Mouse (Mus musculus) lung, embryonic 14.5 days (tissue): Measurements from ENCODE around the gene Nop2. TPM values are rescaled to one million over a fixed set of nuclear protein-coding genes. Genes with fewer than 3 reads are reported as not detected.

Experiments used
- ATAC-seq: fragments of 200-750 bp; cut with Nextera tagmentation; 2 replicates; pipeline ENCODE4 v1.8.0; 2017; ENCODE audit warnings: mild to moderate bottlenecking, moderate TSS enrichment, moderate library complexity; ENCODE audit not compliant: insufficient read depth
- DNase-seq: peaks from one replicate; pipeline ENCODE4 v3.0.0-alpha.2; 2015
- H3K27ac ChIP-seq: fragments of 300-500 bp; sonication (generic); 2 replicates; pipeline ENCODE4 v1.5.1; 2014; ENCODE audit warnings: low read depth, mild to moderate bottlenecking, moderate library complexity
- H3K27me3 ChIP-seq: fragments of 300-500 bp; sonication (generic); 2 replicates; pipeline ENCODE4 v1.6.1; 2014; ENCODE audit warnings: low read length, control low read depth; ENCODE audit not compliant: insufficient read depth
- H3K36me3 ChIP-seq: fragments of 300-500 bp; sonication (generic); 2 replicates; pipeline ENCODE4 v1.6.1; 2014; ENCODE audit warnings: control low read depth; ENCODE audit not compliant: insufficient read depth
- H3K4me1 ChIP-seq: fragments of 300-500 bp; sonication (generic); 2 replicates; pipeline ENCODE4 v1.6.1; 2014; ENCODE audit warnings: antibody characterized with exemption, control low read depth; ENCODE audit not compliant: insufficient read depth
- H3K4me2 ChIP-seq: fragments of 300-500 bp; sonication (generic); 2 replicates; pipeline ENCODE4 v1.6.1; 2014; ENCODE audit warnings: mild to moderate bottlenecking
- H3K4me3 ChIP-seq: fragments of 300-500 bp; sonication (generic); 2 replicates; pipeline ENCODE4 v1.5.1; 2014; ENCODE audit warnings: low read depth, low read length
- H3K9ac ChIP-seq: fragments of 300-500 bp; sonication (generic); 2 replicates; pipeline ENCODE4 v1.6.1; 2014
- H3K9me3 ChIP-seq: fragments of 300-500 bp; sonication (generic); 2 replicates; pipeline ENCODE4 v1.6.1; 2016; ENCODE audit warnings: low read depth, low read length, control low read depth
- CTCF ChIP-seq: IDR thresholded peaks from 2 replicates; pipeline ENCODE4 v1.5.1; 2016; ENCODE audit warnings: antibody characterized with exemption, low read depth
- WGBS: fragments of 180-500 bp; shearing (Covaris S2); extraction: QIAGEN DNeasy Blood & Tissue Kit; methylation state at CpG from one replicate; pipeline ENCODE4 v1.1.7; 2014; 5-methylcytosine and 5-hydroxymethylcytosine counted together
- polyA plus RNA-seq: library from polyadenylated mRNA; unstranded; fragments of >200 nt; fragmentation: Nextera tagmentation; extraction: Ambion mirVana; gene quantifications from 2 replicates; pipeline ENCODE4 v1.2.1, GENCODE M21; 2014

Gene Nop2
- polyA plus RNA-seq, 1 experiment from 2014 or later, result 70.6 TPM

DNA sequence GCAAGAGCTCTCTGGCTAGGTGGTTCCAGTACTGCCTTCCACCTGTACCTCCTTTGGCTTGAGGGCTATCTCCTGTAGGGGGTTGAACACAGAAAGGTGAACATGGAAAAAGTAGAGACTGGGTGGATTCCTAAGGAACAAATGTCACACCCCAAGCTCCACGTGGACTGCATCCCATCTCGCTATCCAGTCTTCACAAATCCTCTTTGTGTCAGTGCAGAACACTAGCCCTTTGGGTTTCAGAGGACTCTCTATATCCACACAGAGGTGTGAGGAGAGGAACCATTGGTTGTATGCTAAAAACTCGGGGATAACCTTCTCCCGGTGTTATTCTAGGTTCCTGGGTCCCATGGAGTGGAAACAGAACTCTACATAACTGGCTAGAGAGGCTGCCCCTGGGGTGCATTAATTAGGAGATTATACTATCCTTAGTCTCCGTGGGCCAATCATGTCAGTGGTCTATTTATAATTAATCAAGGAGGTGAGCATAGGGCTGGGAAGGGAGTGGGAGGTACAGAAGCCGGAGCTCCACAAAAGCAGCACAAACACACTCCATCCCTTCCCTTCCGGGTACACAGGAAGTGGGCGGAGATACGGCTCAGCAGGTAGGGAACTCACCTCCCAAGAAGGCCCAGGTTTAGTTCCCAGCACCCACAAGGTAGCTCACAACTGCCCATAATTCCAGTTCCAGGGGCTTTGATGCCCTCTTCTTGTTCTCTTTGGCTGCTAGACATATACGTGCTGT lies 41.2 kb upstream of the Nop2 start:
- Histone ChIP-seq H3K9me3 (no peaks in the 10 kb centered on the region), H3K4me2 (peak overlapping the region; percentile 58), H3K36me3 (no peaks in the 10 kb centered on the region), H3K4me1 (peaks cover 17% of the 10 kb centered on the region), H3K27me3 (no peaks in the 10 kb centered on the region), H3K9ac (no peak overlapping the region), H3K4me3 (no peak overlapping the region), H3K27ac (peak overlapping the region; percentile 96)
- ATAC-seq (no peak), DNase-seq (no peak)
- 49% methylated on average over 10 of the region's 10 CpGs for WGBS
- TF ChIP-seq CTCF, result no peak

DNA sequence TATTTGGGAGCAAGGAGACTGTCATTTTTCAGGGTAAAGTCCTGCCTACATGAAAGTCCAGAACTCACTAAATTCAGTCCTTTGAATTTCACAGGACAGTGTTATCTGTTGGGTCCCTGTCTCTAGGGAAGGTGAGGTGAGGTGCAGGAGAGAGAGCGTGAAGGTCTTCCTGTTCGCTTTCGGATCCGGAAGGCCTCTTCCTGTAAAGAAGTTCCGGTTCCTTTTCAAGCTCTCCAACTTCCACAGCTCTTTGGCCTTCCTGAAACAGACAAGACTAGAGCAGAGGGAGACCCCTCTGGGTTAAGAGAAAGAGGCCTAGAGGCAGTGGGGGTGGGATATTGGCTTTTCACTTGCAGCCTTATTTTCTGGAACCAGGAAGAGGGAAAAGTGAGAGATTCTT lies 39.3 kb upstream of the Nop2 start:
- Histone ChIP-seq H3K4me1 (peaks cover 19% of the 10 kb centered on the region), H3K27ac (peak overlapping the region; percentile 33; the same call in 1 of the 2 replicates), H3K4me3 (no peak overlapping the region), H3K27me3 (no peaks in the 10 kb centered on the region), H3K9me3 (no peaks in the 10 kb centered on the region), H3K36me3 (no peaks in the 10 kb centered on the region), H3K9ac (no peak overlapping the region), H3K4me2 (no peak overlapping the region)
- 78% methylated on average over 5 of the region's 5 CpGs for WGBS
- no peak for ATAC-seq
- DNase-seq, result no peak
- no peak for TF ChIP-seq CTCF

DNA sequence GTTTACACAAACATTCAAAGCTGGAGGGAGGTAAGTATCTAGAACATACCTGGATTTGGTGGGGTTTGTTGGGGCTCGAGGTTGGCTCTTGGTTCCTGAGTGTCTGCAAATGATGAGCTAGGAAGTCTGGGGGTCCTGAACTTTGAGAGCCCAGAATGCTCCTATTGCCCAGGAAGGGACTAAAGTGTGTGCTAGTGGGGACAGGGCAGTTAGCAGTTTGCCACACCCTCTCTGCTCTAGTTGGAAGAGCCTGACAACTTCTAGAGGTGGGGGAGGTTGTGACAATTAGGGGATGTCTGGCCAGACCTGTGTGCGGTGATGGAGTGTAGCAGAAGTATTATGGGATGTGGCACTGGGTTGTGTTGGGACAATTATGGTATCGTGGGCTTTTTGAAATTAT lies 36.9 kb upstream of the Nop2 start:
- peak; percentile 22 for DNase-seq
- Histone ChIP-seq H3K36me3 (peaks cover 23% of the 10 kb centered on the region), H3K9me3 (no peaks in the 10 kb centered on the region), H3K9ac (no peak overlapping the region), H3K4me1 (peaks cover 35% of the 10 kb centered on the region), H3K27me3 (no peaks in the 10 kb centered on the region), H3K27ac (peak overlapping the region; percentile 96; the same call in 1 of the 2 replicates), H3K4me2 (no peak overlapping the region), H3K4me3 (no peak overlapping the region)
- WGBS, result 33% methylated on average over 3 of the region's 3 CpGs
- TF ChIP-seq CTCF, result no peak
- no peak for ATAC-seq

- Histone ChIP-seq H3K4me2 (peak within 1 kb of the TSS; percentile 96), H3K36me3 (peaks cover 31% of the 10 kb centered on the region), H3K27ac (peak within 1 kb of the TSS; percentile 96), H3K4me3 (peak within 1 kb of the TSS; percentile 93), H3K9me3 (no peaks in the 10 kb centered on the region), H3K27me3 (no peaks in the 10 kb centered on the region), H3K9ac (peak within 1 kb of the TSS; percentile 86), H3K4me1 (peaks cover 31% of the 10 kb centered on the region)
- TF ChIP-seq CTCF, result no peak
- DNase-seq, result peak; percentile 93
- peak; percentile 71 for ATAC-seq
- 2% methylated on average over 44 of the region's 45 CpGs for WGBS
Observed at GRCm38 (mm10) chr6:125095391-125096278, 36.1 kb upstream of the Nop2 start, which contains the start of gene Chd4. TSS of gene Chd4 (plus strand) at chr6:125095981.

- no peak for TF ChIP-seq CTCF
- Histone ChIP-seq H3K4me1 (peaks cover 29% of the 10 kb centered on the region), H3K4me3 (peak overlapping the region; percentile 93), H3K27me3 (no peaks in the 10 kb centered on the region), H3K9ac (peak overlapping the region; percentile 86), H3K9me3 (no peaks in the 10 kb centered on the region), H3K27ac (peak overlapping the region; percentile 96), H3K4me2 (peak overlapping the region; percentile 96), H3K36me3 (peaks cover 37% of the 10 kb centered on the region)
- ATAC-seq (peak; percentile 45), DNase-seq (no peak)
- WGBS, result 1% methylated on average over 18 of the region's 32 CpGs
Observed at GRCm38 (mm10) chr6:125096279-125096596, 35.5 kb upstream of the Nop2 start.

DNA sequence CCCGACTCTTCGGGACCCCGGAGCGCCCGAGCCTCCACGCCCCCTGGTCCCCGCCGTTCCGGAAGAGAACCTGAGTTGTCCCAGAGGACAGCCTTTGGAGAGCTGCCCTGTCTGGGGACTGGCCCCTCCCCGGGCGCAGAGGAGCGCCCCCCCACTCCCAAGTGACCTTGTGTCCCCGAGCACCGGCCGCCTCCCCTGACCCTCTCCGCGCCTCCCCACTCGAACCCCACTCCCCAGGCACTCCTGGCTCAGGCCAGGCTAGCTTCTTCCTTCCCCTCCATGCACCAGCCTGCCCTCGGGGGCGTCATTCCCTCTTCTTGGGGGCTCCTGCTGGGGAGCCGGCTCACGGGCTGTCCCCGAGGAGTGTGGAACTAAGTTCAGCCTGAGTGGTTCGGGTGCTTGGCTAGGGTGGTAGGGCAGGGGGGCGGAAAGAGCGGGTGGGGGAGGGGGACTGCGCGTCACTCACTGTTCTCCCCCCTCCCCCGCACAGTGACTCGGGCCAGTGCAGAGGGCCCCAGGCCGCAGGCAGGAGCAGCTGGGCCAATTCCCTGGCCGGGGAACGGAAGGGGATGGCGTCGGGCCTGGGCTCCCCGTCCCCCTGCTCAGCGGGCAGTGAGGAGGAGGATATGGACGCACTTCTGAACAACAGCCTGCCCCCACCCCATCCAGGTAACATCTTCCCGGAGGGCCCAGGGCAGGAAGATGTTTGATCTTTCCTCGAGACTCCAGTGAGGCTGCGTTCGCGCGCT lies 34.9 kb upstream of the Nop2 start:
- Histone ChIP-seq H3K9ac (peak overlapping the region; percentile 86), H3K27me3 (no peaks in the 10 kb centered on the region), H3K4me3 (peak overlapping the region; percentile 93), H3K4me1 (peaks cover 29% of the 10 kb centered on the region), H3K36me3 (peaks cover 42% of the 10 kb centered on the region), H3K4me2 (peak overlapping the region; percentile 96), H3K9me3 (no peaks in the 10 kb centered on the region), H3K27ac (peak overlapping the region; percentile 96)
- peak; percentile 59 for DNase-seq
- peak; percentile 56 for ATAC-seq
- no peak for TF ChIP-seq CTCF
- WGBS, result under 1% methylated on average over 36 of the region's 44 CpGs
